Mouse (Mus musculus) heart, embryonic 10.5 days (tissue): ENCODE data around the gene Snd1. TPM values are rescaled to one million over a fixed set of nuclear protein-coding genes. Genes with fewer than 3 reads are reported as not detected.

Source experiments
- DNase-seq: peaks from one replicate; pipeline ENCODE4 v3.0.0-alpha.2; 2017; ENCODE audit warnings: low spot score
- H3K27ac ChIP-seq: fragments of 300-500 bp; sonication (generic); 2 replicates; pipeline ENCODE4 v1.5.1; 2016; ENCODE audit warnings: mild to moderate bottlenecking
- H3K27me3 ChIP-seq: fragments of 300-500 bp; sonication (generic); 2 replicates; pipeline ENCODE4 v1.6.1; 2016; ENCODE audit warnings: mild to moderate bottlenecking; ENCODE audit not compliant: poor library complexity, insufficient read depth, severe bottlenecking
- H3K36me3 ChIP-seq: fragments of 300-500 bp; sonication (generic); 2 replicates; pipeline ENCODE4 v1.6.1; 2016; ENCODE audit warnings: mild to moderate bottlenecking, moderate library complexity
- H3K4me1 ChIP-seq: fragments of 300-500 bp; sonication (generic); 2 replicates; pipeline ENCODE4 v1.6.1; 2016; ENCODE audit warnings: mild to moderate bottlenecking
- H3K4me3 ChIP-seq: fragments of 300-500 bp; sonication (generic); 2 replicates; pipeline ENCODE4 v1.5.1; 2016; ENCODE audit warnings: mild to moderate bottlenecking, moderate library complexity
- H3K9me3 ChIP-seq: fragments of 300-500 bp; sonication (generic); 2 replicates; pipeline ENCODE4 v1.6.1; 2016; ENCODE audit warnings: mild to moderate bottlenecking, moderate library complexity
- WGBS: fragments of 180-500 bp; shearing (Covaris S2); methylation state at CpG from one replicate; pipeline ENCODE4 v1.1.7; 2016; 5-methylcytosine and 5-hydroxymethylcytosine counted together
- polyA plus RNA-seq: library from polyadenylated mRNA; unstranded; fragments of >200 nt; fragmentation: Nextera tagmentation; extraction: Ambion mirVana; gene quantifications from 2 replicates; pipeline ENCODE4 v1.2.1, GENCODE M21; 2016

The Snd1 gene
- polyA plus RNA-seq, 1 experiment from 2014 or later, result 120 TPM

GRCm38 (mm10) chr6:28879315-28879714 lies 404.4 kb downstream of the Snd1 start:
- 30% methylated on average over 8 of the region's 8 CpGs for WGBS
- H3K36me3 ChIP-seq, result peaks cover 44% of the 10 kb centered on the region
- no peak for DNase-seq
- peaks cover 26% of the 10 kb centered on the region; the same call in 1 of the 2 replicates for H3K27me3 ChIP-seq
- H3K4me3 ChIP-seq, result no peak overlapping the region
- peaks cover 49% of the 10 kb centered on the region for H3K4me1 ChIP-seq
- H3K9me3 ChIP-seq, result no peaks in the 10 kb centered on the region
- no peak overlapping the region for H3K27ac ChIP-seq

DNA sequence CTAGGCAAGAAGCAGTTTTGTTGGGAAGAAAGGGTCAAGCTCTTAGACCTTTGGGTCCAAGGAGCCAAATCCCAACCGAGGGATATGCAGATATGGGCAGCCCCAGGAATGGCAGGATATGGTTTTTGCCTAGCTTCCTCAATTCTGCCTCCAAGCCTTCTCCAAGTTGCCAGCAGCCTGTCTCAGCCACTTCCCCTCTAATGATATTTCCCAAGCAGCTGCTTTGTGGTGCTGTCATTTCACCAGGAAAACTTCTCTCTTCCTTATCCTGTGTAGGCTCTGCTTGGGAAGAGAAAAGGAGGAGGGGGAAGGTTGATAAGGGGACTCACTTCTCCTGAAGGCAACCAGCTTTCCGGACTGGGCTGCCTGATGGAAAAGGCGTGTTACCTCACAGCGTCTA lies 406.0 kb downstream of the Snd1 start:
- Histone ChIP-seq H3K27me3 (peaks cover 17% of the 10 kb centered on the region; the same call in 1 of the 2 replicates), H3K9me3 (no peaks in the 10 kb centered on the region), H3K4me3 (no peak overlapping the region), H3K4me1 (peaks cover 59% of the 10 kb centered on the region), H3K36me3 (peaks cover 49% of the 10 kb centered on the region), H3K27ac (no peak overlapping the region)
- WGBS, result 54% methylated on average over 4 of the region's 4 CpGs
- no peak for DNase-seq

DNA sequence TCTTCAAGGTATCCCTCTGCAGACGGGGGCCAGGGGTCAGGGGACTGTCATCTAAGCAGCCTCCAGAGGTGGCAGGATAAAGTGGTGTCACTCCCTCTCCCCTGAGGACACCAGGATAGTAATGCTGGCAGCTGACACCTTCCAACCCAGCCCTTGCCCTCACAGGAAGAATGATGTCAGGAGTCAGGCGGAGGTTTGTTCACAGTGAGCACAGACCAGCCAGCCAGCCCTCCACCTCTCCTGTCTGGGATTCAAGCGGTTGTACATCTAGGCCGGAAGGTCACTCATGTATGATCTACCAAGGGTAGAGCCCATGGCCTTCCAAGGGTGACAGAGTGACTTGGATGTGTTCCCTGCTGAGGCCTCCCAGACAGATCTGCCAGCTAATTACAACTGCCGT lies 408.6 kb downstream of the Snd1 start:
- Histone ChIP-seq H3K36me3 (peaks cover 66% of the 10 kb centered on the region), H3K27me3 (peaks cover 5% of the 10 kb centered on the region; the same call in 1 of the 2 replicates), H3K9me3 (no peaks in the 10 kb centered on the region), H3K27ac (no peak overlapping the region), H3K4me3 (no peak overlapping the region), H3K4me1 (peaks cover 45% of the 10 kb centered on the region)
- DNase-seq, result no peak
- WGBS, result 77% methylated on average over 5 of the region's 5 CpGs

GRCm38 (mm10) chr6:28886724-28887440 lies 411.9 kb downstream of the Snd1 start:
- no peak overlapping the region for H3K27ac ChIP-seq
- DNase-seq, result no peak
- peaks cover 18% of the 10 kb centered on the region for H3K4me1 ChIP-seq
- H3K36me3 ChIP-seq, result peaks cover 86% of the 10 kb centered on the region
- no peak overlapping the region for H3K4me3 ChIP-seq
- WGBS, result 91% methylated on average over 7 of the region's 7 CpGs
- H3K9me3 ChIP-seq, result no peaks in the 10 kb centered on the region
- no peaks in the 10 kb centered on the region; the same call in 1 of the 2 replicates for H3K27me3 ChIP-seq

DNA sequence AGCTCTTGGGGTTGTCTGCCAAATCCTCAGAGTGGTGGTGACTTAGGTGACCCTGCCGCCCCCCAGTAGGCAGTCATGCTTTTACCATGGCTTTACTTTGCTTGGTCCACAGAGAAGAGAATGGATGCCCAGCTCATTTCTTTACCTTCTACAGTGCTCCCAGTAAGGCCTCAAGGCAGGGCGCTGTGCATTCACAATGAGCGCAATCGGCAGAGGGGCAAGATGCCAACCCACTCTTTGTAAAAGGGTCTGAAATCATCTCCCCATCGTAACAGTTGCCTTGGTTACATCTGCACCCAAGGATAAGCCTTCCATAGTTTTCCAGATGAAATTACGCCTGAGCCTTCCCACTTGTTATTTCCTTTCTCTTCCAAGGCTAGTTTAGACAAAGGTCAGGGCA lies 415.5 kb downstream of the Snd1 start:
- H3K27ac ChIP-seq, result no peak overlapping the region
- H3K27me3 ChIP-seq, result no peaks in the 10 kb centered on the region
- H3K4me1 ChIP-seq, result peaks cover 13% of the 10 kb centered on the region; the same call in 1 of the 2 replicates
- no peak for DNase-seq
- H3K36me3 ChIP-seq, result peaks cover 55% of the 10 kb centered on the region
- no peaks in the 10 kb centered on the region for H3K9me3 ChIP-seq
- H3K4me3 ChIP-seq, result no peak overlapping the region
- 90% methylated on average over 6 of the region's 6 CpGs for WGBS

DNA sequence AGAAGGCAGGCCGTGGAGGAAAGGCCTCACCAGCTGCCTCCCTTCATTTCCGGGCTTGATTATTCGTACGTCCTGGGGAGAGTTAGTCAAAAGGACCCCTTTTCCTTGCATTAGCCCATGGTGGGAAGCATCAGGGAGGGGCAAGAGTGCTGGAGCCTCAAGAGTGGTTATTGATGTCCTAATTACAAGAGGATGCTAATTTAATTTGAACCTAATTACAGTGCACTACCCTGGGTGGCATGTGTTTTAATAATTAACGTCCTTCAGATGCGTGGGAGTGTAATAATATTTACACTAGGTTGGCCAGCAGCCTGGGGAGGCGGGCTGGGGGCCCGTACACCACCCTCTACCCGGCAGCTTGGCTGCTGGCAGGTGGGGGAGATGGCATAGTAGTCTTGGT lies 416.5 kb downstream of the Snd1 start:
- no peaks in the 10 kb centered on the region for H3K9me3 ChIP-seq
- no peak overlapping the region for H3K4me3 ChIP-seq
- H3K4me1 ChIP-seq, result peaks cover 10% of the 10 kb centered on the region; the same call in 1 of the 2 replicates
- H3K27ac ChIP-seq, result no peak overlapping the region
- 69% methylated on average over 9 of the region's 9 CpGs for WGBS
- H3K36me3 ChIP-seq, result peaks cover 45% of the 10 kb centered on the region
- no peaks in the 10 kb centered on the region; the same call in 1 of the 2 replicates for H3K27me3 ChIP-seq
- no peak for DNase-seq

DNA sequence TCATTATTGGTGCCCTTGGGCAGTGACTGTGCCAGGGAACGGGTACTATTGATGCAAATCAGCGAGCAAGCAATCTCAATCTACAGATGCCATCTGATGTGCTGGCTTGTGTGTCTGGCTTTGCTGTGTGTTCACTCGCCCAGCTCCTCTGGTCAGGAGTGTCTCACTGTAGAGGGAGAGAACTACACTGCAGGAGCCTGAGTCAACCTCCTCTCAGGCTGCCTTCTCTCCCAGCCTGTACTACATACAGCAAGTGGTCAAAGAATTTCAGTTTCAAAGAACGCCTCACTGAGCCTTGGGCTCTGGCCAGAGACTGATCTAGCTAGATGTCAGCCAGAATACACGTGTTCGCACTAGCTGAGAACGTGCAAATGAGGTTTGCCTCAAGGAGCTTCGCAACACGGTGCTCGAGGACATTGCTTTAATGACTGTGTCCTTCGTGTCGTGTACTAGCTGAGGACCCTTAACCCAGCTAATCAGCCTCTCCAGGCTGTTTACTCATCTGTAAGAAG lies 420.1 kb downstream of the Snd1 start:
- Histone ChIP-seq H3K9me3 (no peaks in the 10 kb centered on the region), H3K4me3 (no peak overlapping the region), H3K27ac (no peak overlapping the region), H3K36me3 (peaks cover 19% of the 10 kb centered on the region), H3K4me1 (peaks cover 19% of the 10 kb centered on the region), H3K27me3 (peaks cover 9% of the 10 kb centered on the region; the same call in 1 of the 2 replicates)
- WGBS, result 82% methylated on average over 12 of the region's 12 CpGs
- DNase-seq, result no peak

DNA sequence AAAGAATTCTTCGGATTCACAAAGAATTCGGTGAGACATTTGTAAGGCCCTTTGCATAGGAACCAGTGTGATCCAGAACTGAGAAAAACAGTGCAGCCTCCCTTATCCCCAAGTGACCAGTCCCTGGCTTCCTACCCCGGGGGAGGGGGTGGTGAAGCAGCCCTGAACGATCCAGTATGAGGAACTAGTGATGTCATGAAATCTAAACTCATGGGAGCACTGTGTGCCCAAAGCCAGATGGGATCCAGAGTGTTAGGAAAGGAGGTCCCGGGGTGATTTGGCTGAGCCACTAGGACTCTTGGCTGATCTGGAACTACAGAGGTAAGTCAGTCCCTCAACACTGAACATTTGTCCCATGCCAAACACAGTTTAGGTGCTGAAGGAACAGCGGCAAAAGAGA lies 420.8 kb downstream of the Snd1 start:
- DNase-seq, result no peak
- H3K4me1 ChIP-seq, result peaks cover 19% of the 10 kb centered on the region
- no peak overlapping the region for H3K4me3 ChIP-seq
- H3K36me3 ChIP-seq, result peaks cover 13% of the 10 kb centered on the region; the same call in 1 of the 2 replicates
- peaks cover 9% of the 10 kb centered on the region; the same call in 1 of the 2 replicates for H3K27me3 ChIP-seq
- H3K9me3 ChIP-seq, result no peaks in the 10 kb centered on the region
- no peak overlapping the region for H3K27ac ChIP-seq
- WGBS, result 82% methylated on average over 6 of the region's 6 CpGs

GRCm38 (mm10) chr6:28896762-28897320 lies 421.9 kb downstream of the Snd1 start:
- 73% methylated on average over 5 of the region's 5 CpGs for WGBS

GRCm38 (mm10) chr6:28897326-28898085 lies 422.6 kb downstream of the Snd1 start:
- 63% methylated on average over 11 of the region's 11 CpGs for WGBS
- H3K27ac ChIP-seq, result no peak overlapping the region
- no peaks in the 10 kb centered on the region for H3K9me3 ChIP-seq
- peaks cover 19% of the 10 kb centered on the region for H3K4me1 ChIP-seq
- H3K36me3 ChIP-seq, result no peaks in the 10 kb centered on the region
- no peak for DNase-seq
- H3K27me3 ChIP-seq, result peaks cover 11% of the 10 kb centered on the region; the same call in 1 of the 2 replicates
- no peak overlapping the region for H3K4me3 ChIP-seq

More at GRCm38 (mm10) chr6:28896762-28897320, 421.9 kb downstream of the Snd1 start:
- 0 out of 2 replicates have a peak, but pooled peaks cover 3% of the 10 kb centered on the region for H3K36me3 ChIP-seq
- peaks cover 9% of the 10 kb centered on the region; the same call in 1 of the 2 replicates for H3K27me3 ChIP-seq
- DNase-seq, result no peak
- H3K4me1 ChIP-seq, result peaks cover 21% of the 10 kb centered on the region
- H3K4me3 ChIP-seq, result no peak overlapping the region
- H3K27ac ChIP-seq, result no peak overlapping the region
- H3K9me3 ChIP-seq, result no peaks in the 10 kb centered on the region

DNA sequence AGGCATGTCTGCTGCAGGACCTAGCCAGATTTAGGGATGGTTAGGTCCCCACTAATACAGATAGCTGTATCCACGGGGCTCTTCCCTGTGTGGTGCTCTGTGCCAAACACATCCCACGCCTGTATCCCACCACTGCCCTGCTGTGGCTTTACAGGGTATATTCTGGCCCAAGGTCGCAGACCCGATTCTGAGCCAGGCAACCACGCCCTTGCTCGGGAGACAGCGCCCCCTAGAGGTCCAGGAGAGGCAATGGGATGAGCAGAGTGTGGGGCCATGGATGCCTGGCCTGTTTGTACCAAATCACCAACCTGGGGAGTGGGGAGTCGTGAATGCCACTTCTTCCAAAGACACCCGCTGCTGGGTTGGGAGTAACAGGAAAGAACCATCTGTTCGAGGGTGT lies 423.9 kb downstream of the Snd1 start:
- Histone ChIP-seq H3K27me3 (peaks cover 13% of the 10 kb centered on the region; the same call in 1 of the 2 replicates), H3K36me3 (no peaks in the 10 kb centered on the region), H3K9me3 (no peaks in the 10 kb centered on the region), H3K4me1 (peaks cover 16% of the 10 kb centered on the region), H3K4me3 (no peak overlapping the region), H3K27ac (no peak overlapping the region)
- 15% methylated on average over 10 of the region's 10 CpGs for WGBS
- no peak for DNase-seq

DNA sequence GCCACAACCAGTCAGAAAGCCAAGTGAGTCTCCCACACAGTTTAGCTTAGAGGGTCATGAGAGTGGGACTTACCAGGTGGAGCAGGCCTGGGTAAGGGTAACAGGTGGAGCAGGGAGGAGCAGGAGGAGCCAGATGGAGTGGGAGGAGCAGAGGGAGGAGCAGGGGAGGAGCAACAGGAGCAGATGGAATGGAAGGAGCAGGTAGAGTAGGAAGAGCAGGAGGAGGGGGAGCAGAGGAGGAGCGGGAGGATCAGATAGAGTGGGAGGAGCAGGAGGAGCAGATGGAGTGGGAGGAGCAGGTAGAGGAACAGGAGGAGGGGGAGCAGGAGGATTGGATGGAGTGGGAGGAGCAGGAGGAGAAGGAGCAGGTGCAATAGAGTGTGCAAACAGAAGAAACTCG lies 427.6 kb downstream of the Snd1 start:
- H3K27me3 ChIP-seq, result peaks cover 18% of the 10 kb centered on the region; the same call in 1 of the 2 replicates
- WGBS, result 74% methylated on average over 2 of the region's 2 CpGs
- no peak overlapping the region for H3K27ac ChIP-seq
- peaks cover 28% of the 10 kb centered on the region for H3K4me1 ChIP-seq
- DNase-seq, result no peak
- H3K4me3 ChIP-seq, result no peak overlapping the region
- H3K36me3 ChIP-seq, result no peaks in the 10 kb centered on the region
- H3K9me3 ChIP-seq, result no peaks in the 10 kb centered on the region
